Mouse (Mus musculus) spleen, adult 2 months (tissue): Measurements from ENCODE around the gene Sorcs1.

Experiments used
- CTCF ChIP-seq: fragments of 200-500 bp; IDR thresholded peaks from 2 replicates; pipeline ENCODE4 v1.5.1; 2011; ENCODE audit warnings: mild to moderate bottlenecking, inconsistent platforms; ENCODE audit not compliant: insufficient read depth, insufficient read length, insufficient replicate concordance; ENCODE audit errors: extremely low read depth
- POLR2A ChIP-seq: fragments of 200-500 bp; IDR thresholded peaks from 2 replicates; pipeline ENCODE4 v1.6.1; 2011; ENCODE audit warnings: low read depth, low read length, inconsistent platforms

- TF ChIP-seq CTCF (no peak), POLR2A (no peak)
Measured at GRCm38 (mm10) chr19:50638176-50638575, 40.3 kb downstream of the Sorcs1 start.
